Mouse (Mus musculus) hindbrain, embryonic 11.5 days (tissue): Measurements from ENCODE around the gene Sema4a. TPM values are rescaled to one million over a fixed set of nuclear protein-coding genes. Genes with fewer than 3 reads are reported as not detected.
A peak's percentile ranks its signal among the peaks of the same experiment; 100 is the strongest.

ENCODE experiments used
- ATAC-seq: fragments of 200-750 bp; cut with Nextera tagmentation; 2 replicates; pipeline ENCODE4 v1.8.0; 2017; ENCODE audit warnings: mild to moderate bottlenecking, moderate TSS enrichment, moderate library complexity; ENCODE audit not compliant: low FRiP score
- DNase-seq: peaks from one replicate; pipeline ENCODE4 v3.0.0-alpha.2; 2015; ENCODE audit warnings: low spot score
- H3K27ac ChIP-seq: fragments of 300-500 bp; sonication (generic); 2 replicates; pipeline ENCODE4 v1.5.1; 2014; ENCODE audit warnings: mild to moderate bottlenecking, low read depth, low read length
- H3K27me3 ChIP-seq: fragments of 300-500 bp; sonication (generic); 2 replicates; pipeline ENCODE4 v1.6.1; 2014; ENCODE audit warnings: mild to moderate bottlenecking, low read length, moderate library complexity, mixed read lengths; ENCODE audit not compliant: control insufficient read depth, insufficient read depth
- H3K36me3 ChIP-seq: fragments of 300-500 bp; sonication (generic); 2 replicates; pipeline ENCODE4 v1.6.1; 2014; ENCODE audit warnings: mild to moderate bottlenecking, low read length, moderate library complexity, mixed read lengths; ENCODE audit not compliant: control insufficient read depth, insufficient read depth
- H3K4me1 ChIP-seq: fragments of 300-500 bp; sonication (generic); replicated peaks from 2 replicates; pipeline ENCODE4 v1.6.1; 2014; ENCODE audit warnings: low read length, mixed read lengths; ENCODE audit not compliant: control insufficient read depth, insufficient read depth
- H3K4me2 ChIP-seq: fragments of 300-500 bp; sonication (generic); replicated peaks from 2 replicates; pipeline ENCODE4 v1.6.1; 2014; ENCODE audit warnings: mild to moderate bottlenecking, low read depth, low read length
- H3K4me3 ChIP-seq: fragments of 300-500 bp; sonication (generic); 2 replicates; pipeline ENCODE4 v1.5.1; 2014; ENCODE audit warnings: low read depth, low read length
- H3K9ac ChIP-seq: fragments of 300-500 bp; sonication (generic); 2 replicates; pipeline ENCODE4 v1.6.1; 2014; ENCODE audit warnings: low read depth, low read length
- H3K9me3 ChIP-seq: fragments of 300-500 bp; sonication (generic); 2 replicates; pipeline ENCODE4 v1.6.1; 2016; ENCODE audit warnings: low read length; ENCODE audit not compliant: control insufficient read depth
- WGBS: fragments of 180-500 bp; shearing (Covaris S2); extraction: QIAGEN DNeasy Blood & Tissue Kit; methylation state at CpG from one replicate; pipeline ENCODE4 v1.1.7; 2014; 5-methylcytosine and 5-hydroxymethylcytosine counted together
- polyA plus RNA-seq: library from polyadenylated mRNA; unstranded; fragments of >200 nt; fragmentation: Nextera tagmentation; extraction: Ambion mirVana; gene quantifications from 2 replicates; pipeline ENCODE4 v1.2.1, GENCODE M21; 2014

The Sema4a gene
- polyA plus RNA-seq, 1 experiment from 2014 or later = 7.8 TPM

GRCm38 (mm10) chr3:88470943-88471479 lies 10.0 kb upstream of the Sema4a start:
- 50% methylated on average over 10 of the region's 10 CpGs for WGBS
- DNase-seq = no peak
- Histone ChIP-seq H3K27ac (no peak overlapping the region), H3K4me2 (no peak overlapping the region), H3K36me3 (no peaks in the 10 kb centered on the region), H3K27me3 (no peaks in the 10 kb centered on the region), H3K9ac (no peak overlapping the region), H3K9me3 (no peaks in the 10 kb centered on the region), H3K4me1 (no peaks in the 10 kb centered on the region), H3K4me3 (no peak overlapping the region)
- no peak for ATAC-seq

- Histone ChIP-seq H3K27ac (no peak overlapping the region), H3K4me1 (no peaks in the 10 kb centered on the region), H3K27me3 (no peaks in the 10 kb centered on the region), H3K9ac (no peak overlapping the region), H3K36me3 (no peaks in the 10 kb centered on the region), H3K4me2 (no peak overlapping the region), H3K9me3 (no peaks in the 10 kb centered on the region), H3K4me3 (no peak overlapping the region)
- ATAC-seq = no peak
- 81% methylated on average over 2 of the region's 2 CpGs for WGBS
- DNase-seq = no peak
These were observed 8.5 kb upstream of the Sema4a start for GRCm38 (mm10) chr3:88469466-88469865.

GRCm38 (mm10) chr3:88467116-88467824 lies 6.3 kb upstream of the Sema4a start:
- H3K9me3 ChIP-seq = no peaks in the 10 kb centered on the region
- H3K36me3 ChIP-seq = no peaks in the 10 kb centered on the region
- H3K4me1 ChIP-seq = no peaks in the 10 kb centered on the region
- ATAC-seq = peak; percentile 76
- no peak overlapping the region for H3K9ac ChIP-seq
- no peaks in the 10 kb centered on the region for H3K27me3 ChIP-seq
- WGBS = 31% methylated on average over 16 of the region's 16 CpGs
- H3K4me3 ChIP-seq = no peak overlapping the region
- DNase-seq = peak; percentile 96
- H3K4me2 ChIP-seq = no peak overlapping the region
- H3K27ac ChIP-seq = no peak overlapping the region

DNA sequence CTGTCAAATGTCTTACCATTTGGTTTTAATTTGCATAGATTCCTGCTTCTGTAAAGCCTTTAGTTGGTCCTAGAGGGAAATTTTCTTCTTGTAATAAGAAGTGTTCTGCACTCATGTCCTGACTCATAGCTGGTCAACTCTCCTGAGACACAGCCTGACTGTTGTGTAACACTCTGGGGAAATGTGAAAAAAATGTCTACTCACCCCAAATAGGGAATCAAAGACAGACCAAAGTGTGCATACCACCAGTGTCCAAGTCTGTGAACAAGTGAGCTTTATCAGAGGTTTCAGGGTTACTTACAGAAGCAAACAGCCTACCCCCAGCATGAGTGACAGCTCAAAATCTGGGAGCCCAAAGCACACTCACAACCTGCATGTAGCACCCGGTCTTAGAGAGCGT lies 4.1 kb upstream of the Sema4a start:
- Histone ChIP-seq H3K4me2 (no peak overlapping the region), H3K27me3 (no peaks in the 10 kb centered on the region), H3K36me3 (no peaks in the 10 kb centered on the region), H3K9me3 (no peaks in the 10 kb centered on the region), H3K4me1 (no peaks in the 10 kb centered on the region), H3K9ac (no peak overlapping the region), H3K4me3 (no peak overlapping the region), H3K27ac (no peak overlapping the region)
- DNase-seq = no peak
- ATAC-seq = no peak
- WGBS = 89% methylated on average over 2 of the region's 2 CpGs

GRCm38 (mm10) chr3:88464425-88464824 lies 3.4 kb upstream of the Sema4a start:
- DNase-seq (no peak), ATAC-seq (no peak)
- Histone ChIP-seq H3K27me3 (no peaks in the 10 kb centered on the region), H3K4me2 (no peak overlapping the region), H3K4me1 (no peaks in the 10 kb centered on the region), H3K4me3 (no peak overlapping the region), H3K9ac (no peak overlapping the region), H3K36me3 (no peaks in the 10 kb centered on the region), H3K9me3 (no peaks in the 10 kb centered on the region), H3K27ac (no peak overlapping the region)
- 46% methylated on average over 3 of the region's 3 CpGs for WGBS

DNA sequence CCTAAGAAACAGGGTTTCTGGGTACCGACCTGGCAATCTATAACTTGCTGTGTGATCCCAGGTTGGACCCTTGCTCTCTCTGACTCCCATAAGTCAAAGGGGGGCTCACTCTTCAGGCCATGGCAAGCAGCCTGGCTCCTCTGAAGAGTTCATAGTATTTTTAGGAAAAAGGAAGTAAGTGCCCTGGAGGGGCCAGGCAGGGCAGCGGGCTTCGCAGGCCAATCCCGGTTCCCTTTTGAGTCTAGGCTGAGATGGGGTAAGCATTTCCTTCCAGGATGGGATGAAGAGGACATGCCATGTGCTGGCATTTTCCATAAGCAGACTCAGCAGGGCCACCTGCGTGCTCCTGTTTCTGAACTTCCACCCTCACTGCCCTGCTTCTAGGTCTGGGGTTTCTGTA lies 953 bp downstream of the Sema4a start:
- no peaks in the 10 kb centered on the region for H3K4me1 ChIP-seq
- DNase-seq (no peak), ATAC-seq (no peak)
- H3K27me3 ChIP-seq = no peaks in the 10 kb centered on the region
- no peaks in the 10 kb centered on the region for H3K36me3 ChIP-seq
- H3K27ac ChIP-seq = no peak overlapping the region
- H3K9me3 ChIP-seq = no peaks in the 10 kb centered on the region
- H3K9ac ChIP-seq = no peak overlapping the region
- no peak overlapping the region for H3K4me3 ChIP-seq
- 94% methylated on average over 5 of the region's 5 CpGs for WGBS
- no peak overlapping the region for H3K4me2 ChIP-seq

DNA sequence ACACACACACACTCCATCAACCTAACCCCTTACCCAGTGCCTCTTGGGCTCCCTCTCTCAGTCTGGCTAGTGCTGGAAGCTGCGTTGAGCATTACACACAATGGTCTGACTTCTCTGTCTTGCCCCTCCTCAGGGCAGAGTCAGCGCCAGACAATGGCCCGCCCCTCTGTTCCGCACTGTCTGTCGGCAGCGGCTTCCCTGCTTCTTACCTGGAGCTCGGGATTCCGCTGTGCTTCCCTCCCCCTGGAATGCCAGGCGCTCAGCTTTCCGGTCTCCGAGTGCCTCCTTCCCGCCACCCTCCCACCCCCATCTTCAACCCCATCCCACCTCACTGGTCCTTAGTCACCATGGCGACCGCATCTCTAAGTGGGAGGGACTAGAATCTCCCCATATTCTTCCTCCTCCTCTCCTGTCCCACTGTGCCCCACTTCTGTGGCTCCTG lies 2.2 kb downstream of the Sema4a start:
- peak; percentile 56 for DNase-seq
- 1% methylated on average over 14 of the region's 14 CpGs for WGBS
- Histone ChIP-seq H3K4me2 (peak overlapping the region; percentile 43), H3K27me3 (no peaks in the 10 kb centered on the region), H3K4me1 (no peaks in the 10 kb centered on the region), H3K4me3 (peak overlapping the region; percentile 35), H3K36me3 (no peaks in the 10 kb centered on the region), H3K9ac (peak overlapping the region; percentile 73), H3K27ac (peak overlapping the region; percentile 42; the same call in 1 of the 2 replicates), H3K9me3 (no peaks in the 10 kb centered on the region)
- peak; percentile 72 for ATAC-seq

DNA sequence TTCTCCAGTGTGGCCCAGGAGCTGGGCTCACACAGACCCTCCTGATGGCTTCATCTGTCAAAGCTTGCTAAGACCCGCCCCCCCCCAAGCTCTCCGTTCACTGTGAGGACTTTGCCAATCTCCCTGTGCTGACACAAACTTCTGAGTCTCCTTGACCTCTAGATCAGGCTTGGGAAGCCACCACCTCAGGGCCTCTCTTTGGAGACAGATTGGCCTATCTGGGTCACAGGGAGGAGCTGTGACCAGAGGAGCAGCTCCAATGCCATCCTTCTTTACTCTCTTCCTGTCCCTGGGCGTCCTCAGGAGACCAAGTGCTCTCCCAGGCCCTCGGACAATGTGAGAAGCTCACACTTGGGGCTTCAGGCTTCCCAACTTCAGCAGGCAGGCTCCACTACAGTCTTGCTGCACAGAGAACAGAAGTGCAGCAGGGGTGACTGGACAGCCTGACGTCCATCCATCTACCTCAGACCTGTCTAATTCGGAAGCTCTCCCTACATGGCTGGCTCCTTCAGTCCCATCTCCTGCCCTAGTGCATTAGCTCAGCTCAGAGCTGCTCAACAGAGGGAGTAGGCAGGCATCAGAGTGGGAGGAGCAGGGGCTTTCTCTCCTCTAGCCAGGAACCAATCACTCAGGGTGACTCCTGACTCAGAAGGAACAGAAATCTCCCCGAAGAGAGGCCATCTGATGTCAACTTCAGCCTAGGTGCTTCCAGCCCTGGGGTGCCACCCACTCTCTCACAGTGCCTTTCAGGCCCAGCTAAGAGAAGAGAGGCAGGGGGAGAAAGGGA lies 4.0 kb downstream of the Sema4a start:
- 62% methylated on average over 7 of the region's 7 CpGs for WGBS
- DNase-seq = no peak

More for the DNA sequence above, 4.0 kb downstream of the Sema4a start:
- Histone ChIP-seq H3K9me3 (no peaks in the 10 kb centered on the region), H3K4me2 (peak overlapping the region; percentile 24), H3K9ac (no peak overlapping the region; the same call in 1 of the 2 replicates), H3K27ac (no peak overlapping the region), H3K27me3 (no peaks in the 10 kb centered on the region; the same call in 1 of the 2 replicates), H3K4me3 (no peak overlapping the region), H3K36me3 (no peaks in the 10 kb centered on the region), H3K4me1 (no peaks in the 10 kb centered on the region)
- ATAC-seq = no peak
